Mouse (Mus musculus): ENCODE results near the gene Pskh1.

Pskh1 gene

GRCm38 (mm10) chr8:105935863-105936603 lies 35.8 kb downstream of the Pskh1 start:
- 0 out of 2 replicates have a peak, but pooled peaks cover 5% of the 10 kb centered on the region for H3K27me3 ChIP-seq (ENCODE audit: insufficient read depth, low read length)
- H3K4me3 ChIP-seq (replicated peaks; ENCODE audit: low read length) = peak overlapping the region; percentile 90
- H3K4me1 ChIP-seq (replicated peaks; ENCODE audit: low read depth, low read length) = peaks cover 48% of the 10 kb centered on the region
- TF ChIP-seq CTCF (conservative IDR thresholded peaks at IDR 0.05; ENCODE audit: low read length) (no peak), NANOG (IDR thresholded peaks at IDR 0.05; ENCODE audit: borderline replicate concordance, low read length) (no peak), POU5F1 (IDR thresholded peaks at IDR 0.05; ENCODE audit: borderline replicate concordance, low read length) (no peak)
- peaks cover 57% of the 10 kb centered on the region for H3K36me3 ChIP-seq (ENCODE audit: insufficient read depth, low read length)
- no peaks in the 10 kb centered on the region for H3K9me3 ChIP-seq (ENCODE audit: low read length)

- H3K4me3 ChIP-seq (replicated peaks; ENCODE audit: low read length) = peak overlapping the region; percentile 90
- no peak for TF ChIP-seq CTCF (conservative IDR thresholded peaks at IDR 0.05; ENCODE audit: low read length)
- TF ChIP-seq NANOG (IDR thresholded peaks at IDR 0.05; ENCODE audit: borderline replicate concordance, low read length) = no peak
- no peak for TF ChIP-seq POU5F1 (IDR thresholded peaks at IDR 0.05; ENCODE audit: borderline replicate concordance, low read length)
- peaks cover 57% of the 10 kb centered on the region for H3K36me3 ChIP-seq (ENCODE audit: insufficient read depth, low read length)
- 0 out of 2 replicates have a peak, but pooled peaks cover 5% of the 10 kb centered on the region for H3K27me3 ChIP-seq (ENCODE audit: insufficient read depth, low read length)
- H3K9me3 ChIP-seq (ENCODE audit: low read length) = no peaks in the 10 kb centered on the region
- peaks cover 53% of the 10 kb centered on the region for H3K4me1 ChIP-seq (replicated peaks; ENCODE audit: low read depth, low read length)
Observed at GRCm38 (mm10) chr8:105936866-105937475, 36.7 kb downstream of the Pskh1 start.

GRCm38 (mm10) chr8:105937496-105938305 lies 37.5 kb downstream of the Pskh1 start:
- Histone ChIP-seq H3K4me3 (replicated peaks; ENCODE audit: low read length) (peak overlapping the region; percentile 90), H3K4me1 (replicated peaks; ENCODE audit: low read depth, low read length) (peaks cover 61% of the 10 kb centered on the region), H3K9me3 (ENCODE audit: low read length) (no peaks in the 10 kb centered on the region), H3K27me3 (ENCODE audit: insufficient read depth, low read length) (0 out of 2 replicates have a peak, but pooled peaks cover 5% of the 10 kb centered on the region), H3K36me3 (ENCODE audit: insufficient read depth, low read length) (peaks cover 57% of the 10 kb centered on the region)
- TF ChIP-seq POU5F1 (IDR thresholded peaks at IDR 0.05; ENCODE audit: borderline replicate concordance, low read length) = no peak
- TF ChIP-seq CTCF (conservative IDR thresholded peaks at IDR 0.05; ENCODE audit: low read length) = no peak
- no peak for TF ChIP-seq NANOG (IDR thresholded peaks at IDR 0.05; ENCODE audit: borderline replicate concordance, low read length)

- peak within 1 kb of the TSS; percentile 90 for H3K4me3 ChIP-seq (replicated peaks; ENCODE audit: low read length)
- 0 out of 2 replicates have a peak, but pooled peaks cover 5% of the 10 kb centered on the region for H3K27me3 ChIP-seq (ENCODE audit: insufficient read depth, low read length)
- peaks cover 65% of the 10 kb centered on the region for H3K4me1 ChIP-seq (replicated peaks; ENCODE audit: low read depth, low read length)
- TF ChIP-seq NANOG (IDR thresholded peaks at IDR 0.05; ENCODE audit: borderline replicate concordance, low read length) (no peak), CTCF (conservative IDR thresholded peaks at IDR 0.05; ENCODE audit: low read length) (no peak)
- peaks cover 58% of the 10 kb centered on the region for H3K36me3 ChIP-seq (ENCODE audit: insufficient read depth, low read length)
- no peaks in the 10 kb centered on the region for H3K9me3 ChIP-seq (ENCODE audit: low read length)
Observed at GRCm38 (mm10) chr8:105938306-105938669, 38.0 kb downstream of the Pskh1 start, which contains the start of gene Psmb10. Gene Psmb10, minus strand, starts transcription at chr8:105938444.

GRCm38 (mm10) chr8:105942026-105942425 lies 41.8 kb downstream of the Pskh1 start:
- H3K36me3 ChIP-seq (ENCODE audit: insufficient read depth, low read length) = peaks cover 72% of the 10 kb centered on the region
- H3K9me3 ChIP-seq (ENCODE audit: low read length) = no peaks in the 10 kb centered on the region
- H3K4me3 ChIP-seq (replicated peaks; ENCODE audit: low read length) = no peak overlapping the region
- TF ChIP-seq NANOG (IDR thresholded peaks at IDR 0.05; ENCODE audit: borderline replicate concordance, low read length) (no peak), CTCF (conservative IDR thresholded peaks at IDR 0.05; ENCODE audit: low read length) (no peak), POU5F1 (IDR thresholded peaks at IDR 0.05; ENCODE audit: borderline replicate concordance, low read length) (no peak)
- H3K27me3 ChIP-seq (ENCODE audit: insufficient read depth, low read length) = 0 out of 2 replicates have a peak, but pooled peaks cover 5% of the 10 kb centered on the region
- peaks cover 62% of the 10 kb centered on the region for H3K4me1 ChIP-seq (replicated peaks; ENCODE audit: low read depth, low read length)

GRCm38 (mm10) chr8:105942542-105942941 lies 42.3 kb downstream of the Pskh1 start:
- H3K4me1 ChIP-seq (replicated peaks; ENCODE audit: low read depth, low read length) = peaks cover 57% of the 10 kb centered on the region
- no peaks in the 10 kb centered on the region for H3K9me3 ChIP-seq (ENCODE audit: low read length)
- 0 out of 2 replicates have a peak, but pooled peaks cover 3% of the 10 kb centered on the region for H3K27me3 ChIP-seq (ENCODE audit: insufficient read depth, low read length)
- no peak overlapping the region for H3K4me3 ChIP-seq (replicated peaks; ENCODE audit: low read length)
- TF ChIP-seq CTCF (conservative IDR thresholded peaks at IDR 0.05; ENCODE audit: low read length) (no peak), POU5F1 (IDR thresholded peaks at IDR 0.05; ENCODE audit: borderline replicate concordance, low read length) (no peak), NANOG (IDR thresholded peaks at IDR 0.05; ENCODE audit: borderline replicate concordance, low read length) (no peak)
- H3K36me3 ChIP-seq (ENCODE audit: insufficient read depth, low read length) = peaks cover 78% of the 10 kb centered on the region

GRCm38 (mm10) chr8:105943321-105943739 lies 43.1 kb downstream of the Pskh1 start, which contains the start of gene Lcat:
Gene Lcat, minus strand, starts transcription at chr8:105943382.
- H3K9me3 ChIP-seq (ENCODE audit: low read length) = no peaks in the 10 kb centered on the region
- H3K4me1 ChIP-seq (replicated peaks; ENCODE audit: low read depth, low read length) = peaks cover 49% of the 10 kb centered on the region
- H3K4me3 ChIP-seq (replicated peaks; ENCODE audit: low read length) = peak within 1 kb of the TSS; percentile 13; the same call in 1 of the 2 replicates
- H3K27me3 ChIP-seq (ENCODE audit: insufficient read depth, low read length) = no peaks in the 10 kb centered on the region
- TF ChIP-seq NANOG (IDR thresholded peaks at IDR 0.05; ENCODE audit: borderline replicate concordance, low read length) = no peak
- no peak for TF ChIP-seq POU5F1 (IDR thresholded peaks at IDR 0.05; ENCODE audit: borderline replicate concordance, low read length)
- TF ChIP-seq CTCF (conservative IDR thresholded peaks at IDR 0.05; ENCODE audit: low read length) = no peak
- H3K36me3 ChIP-seq (ENCODE audit: insufficient read depth, low read length) = peaks cover 85% of the 10 kb centered on the region

GRCm38 (mm10) chr8:105949350-105949749 lies 49.1 kb downstream of the Pskh1 start:
- Histone ChIP-seq H3K4me1 (replicated peaks; ENCODE audit: low read depth, low read length) (peaks cover 42% of the 10 kb centered on the region), H3K9me3 (ENCODE audit: low read length) (no peaks in the 10 kb centered on the region), H3K36me3 (ENCODE audit: insufficient read depth, low read length) (peaks cover 100% of the 10 kb centered on the region), H3K27me3 (ENCODE audit: insufficient read depth, low read length) (no peaks in the 10 kb centered on the region), H3K4me3 (replicated peaks; ENCODE audit: low read length) (no peak overlapping the region)
- TF ChIP-seq POU5F1 (IDR thresholded peaks at IDR 0.05; ENCODE audit: borderline replicate concordance, low read length) = no peak
- TF ChIP-seq NANOG (IDR thresholded peaks at IDR 0.05; ENCODE audit: borderline replicate concordance, low read length) = no peak
- no peak for TF ChIP-seq CTCF (conservative IDR thresholded peaks at IDR 0.05; ENCODE audit: low read length)
